Mouse (Mus musculus): Measurements from ENCODE around the gene Atp5g2.
A peak's percentile ranks its signal among the peaks of the same experiment; 100 is the strongest.

Atp5g2 gene

GRCm38 (mm10) chr15:102672215-102673071 lies at the start of gene Atp5g2:
TSS of gene Atp5g2 (minus strand) at chr15:102672352.
- DNase-seq, result peak; percentile 51

GRCm38 (mm10) chr15:102721016-102721898 lies 49.1 kb upstream of the Atp5g2 start:
- DNase-seq, result no peak

GRCm38 (mm10) chr15:102716132-102716531 lies 44.0 kb upstream of the Atp5g2 start:
- DNase-seq, result no peak

- no peak for DNase-seq
These were observed 35.7 kb upstream of the Atp5g2 start for GRCm38 (mm10) chr15:102707736-102708269.

- no peak for DNase-seq
These were observed 33.9 kb upstream of the Atp5g2 start for GRCm38 (mm10) chr15:102705923-102706503.

GRCm38 (mm10) chr15:102705226-102705894 lies 33.2 kb upstream of the Atp5g2 start:
- DNase-seq, result no peak

- DNase-seq, result no peak
These were observed 32.7 kb upstream of the Atp5g2 start for GRCm38 (mm10) chr15:102704806-102705205.

- DNase-seq, result no peak
These were observed 30.8 kb upstream of the Atp5g2 start for GRCm38 (mm10) chr15:102702972-102703371.

GRCm38 (mm10) chr15:102698193-102698592 lies 26.0 kb upstream of the Atp5g2 start:
- peak; percentile 84 for DNase-seq

- no peak for DNase-seq
These were observed 24.7 kb upstream of the Atp5g2 start for GRCm38 (mm10) chr15:102696899-102697298.

GRCm38 (mm10) chr15:102693600-102693999 lies 21.4 kb upstream of the Atp5g2 start:
- peak; percentile 75 for DNase-seq

- peak; percentile 73 for DNase-seq
These were observed 20.8 kb upstream of the Atp5g2 start for GRCm38 (mm10) chr15:102692991-102693411.

GRCm38 (mm10) chr15:102692321-102692804 lies 20.2 kb upstream of the Atp5g2 start:
- DNase-seq, result no peak

- no peak for DNase-seq
These were observed 13.6 kb upstream of the Atp5g2 start for GRCm38 (mm10) chr15:102685791-102686190.

GRCm38 (mm10) chr15:102683670-102684069 lies 11.5 kb upstream of the Atp5g2 start:
- no peak for DNase-seq

GRCm38 (mm10) chr15:102676345-102676744 lies 4.2 kb upstream of the Atp5g2 start:
- DNase-seq, result no peak

GRCm38 (mm10) chr15:102673548-102673947 lies 1.4 kb upstream of the Atp5g2 start:
- DNase-seq, result peak; percentile 75

- peak; percentile 87 for DNase-seq
These were observed 384 bp downstream of the Atp5g2 start for GRCm38 (mm10) chr15:102671721-102672214.

- DNase-seq, result peak; percentile 98
These were observed 1.2 kb downstream of the Atp5g2 start for GRCm38 (mm10) chr15:102670767-102671575.

- peak; percentile 71 for DNase-seq
These were observed 1.9 kb downstream of the Atp5g2 start for GRCm38 (mm10) chr15:102670281-102670680.

GRCm38 (mm10) chr15:102669571-102669970 lies 2.6 kb downstream of the Atp5g2 start:
- DNase-seq, result no peak
